Mouse (Mus musculus): ENCODE measurements around the gene Fam25c. TPM values are rescaled to one million over a fixed set of nuclear protein-coding genes. Genes with fewer than 3 reads are reported as not detected.
A peak's percentile ranks its signal among the peaks of the same experiment; 100 is the strongest.
"Not testable (repeated sequence)": the region's sequence is repeated elsewhere in the genome, so short reads cannot be mapped to it uniquely, and the experiment has no call there.

Fam25c gene
- polyA plus RNA-seq, 1 experiment: not detected

GRCm38 (mm10) chr14:34331886-34332285, 23.3 kb downstream of the Fam25c start:
- no peak for TF ChIP-seq CTCF (IDR thresholded peaks at IDR 0.05; ENCODE audit: control insufficient read depth, insufficient read depth, low read length)
- TF ChIP-seq POLR2A (IDR thresholded peaks at IDR 0.05; ENCODE audit: borderline replicate concordance, control insufficient read depth, low read depth, low read length): no peak
- Histone ChIP-seq H3K27ac (ENCODE audit: control insufficient read depth, insufficient read depth, low read depth, low read length, poor library complexity) (no peak overlapping the region), H3K4me1 (ENCODE audit: control insufficient read depth, insufficient read depth, low read length) (no peaks in the 10 kb centered on the region), H3K4me3 (replicated peaks; ENCODE audit: control insufficient read depth, low read depth, low read length) (no peak overlapping the region)
- 80% methylated on average over 3 of the region's 3 CpGs for WGBS

GRCm38 (mm10) chr14:34330657-34331158, 24.5 kb downstream of the Fam25c start:
- H3K4me3 ChIP-seq (replicated peaks; ENCODE audit: control insufficient read depth, low read depth, low read length): no peak overlapping the region
- TF ChIP-seq CTCF (IDR thresholded peaks at IDR 0.05; ENCODE audit: control insufficient read depth, insufficient read depth, low read length): no peak
- no peak for TF ChIP-seq POLR2A (IDR thresholded peaks at IDR 0.05; ENCODE audit: borderline replicate concordance, control insufficient read depth, low read depth, low read length)
- H3K27ac ChIP-seq (ENCODE audit: control insufficient read depth, insufficient read depth, low read depth, low read length, poor library complexity): no peak overlapping the region
- WGBS: 91% methylated on average over 9 of the region's 9 CpGs
- no peaks in the 10 kb centered on the region for H3K4me1 ChIP-seq (ENCODE audit: control insufficient read depth, insufficient read depth, low read length)

GRCm38 (mm10) chr14:34327618-34328017, 27.6 kb downstream of the Fam25c start:
- no peak overlapping the region for H3K4me3 ChIP-seq (replicated peaks; ENCODE audit: control insufficient read depth, low read depth, low read length)
- TF ChIP-seq CTCF (IDR thresholded peaks at IDR 0.05; ENCODE audit: control insufficient read depth, insufficient read depth, low read length) (no peak), POLR2A (IDR thresholded peaks at IDR 0.05; ENCODE audit: borderline replicate concordance, control insufficient read depth, low read depth, low read length) (no peak)
- WGBS: 30% methylated on average over 1 of the region's 1 CpGs
- no peak overlapping the region for H3K27ac ChIP-seq (ENCODE audit: control insufficient read depth, insufficient read depth, low read depth, low read length, poor library complexity)
- no peaks in the 10 kb centered on the region for H3K4me1 ChIP-seq (ENCODE audit: control insufficient read depth, insufficient read depth, low read length)

- no peaks in the 10 kb centered on the region for H3K4me1 ChIP-seq (ENCODE audit: control insufficient read depth, insufficient read depth, low read length)
- no peak overlapping the region for H3K27ac ChIP-seq (ENCODE audit: control insufficient read depth, insufficient read depth, low read depth, low read length, poor library complexity)
- WGBS: 62% methylated on average over 3 of the region's 3 CpGs
- TF ChIP-seq POLR2A (IDR thresholded peaks at IDR 0.05; ENCODE audit: borderline replicate concordance, control insufficient read depth, low read depth, low read length): no peak
- no peak for TF ChIP-seq CTCF (IDR thresholded peaks at IDR 0.05; ENCODE audit: control insufficient read depth, insufficient read depth, low read length)
- H3K4me3 ChIP-seq (replicated peaks; ENCODE audit: control insufficient read depth, low read depth, low read length): no peak overlapping the region
Observed at GRCm38 (mm10) chr14:34326606-34327005, 28.6 kb downstream of the Fam25c start.

GRCm38 (mm10) chr14:34323576-34324085, 31.6 kb downstream of the Fam25c start:
- Histone ChIP-seq H3K27ac (ENCODE audit: control insufficient read depth, insufficient read depth, low read depth, low read length, poor library complexity) (no peak overlapping the region), H3K4me3 (replicated peaks; ENCODE audit: control insufficient read depth, low read depth, low read length) (no peak overlapping the region), H3K4me1 (ENCODE audit: control insufficient read depth, insufficient read depth, low read length) (no peaks in the 10 kb centered on the region)
- 88% methylated on average over 5 of the region's 5 CpGs for WGBS
- TF ChIP-seq CTCF (IDR thresholded peaks at IDR 0.05; ENCODE audit: control insufficient read depth, insufficient read depth, low read length): no peak
- TF ChIP-seq POLR2A (IDR thresholded peaks at IDR 0.05; ENCODE audit: borderline replicate concordance, control insufficient read depth, low read depth, low read length): no peak

GRCm38 (mm10) chr14:34318113-34318512, 37.1 kb downstream of the Fam25c start:
- Histone ChIP-seq H3K27ac (ENCODE audit: control insufficient read depth, insufficient read depth, low read depth, low read length, poor library complexity) (no peak overlapping the region), H3K4me3 (replicated peaks; ENCODE audit: control insufficient read depth, low read depth, low read length) (no peak overlapping the region), H3K4me1 (ENCODE audit: control insufficient read depth, insufficient read depth, low read length) (peaks cover 2% of the 10 kb centered on the region)
- TF ChIP-seq POLR2A (IDR thresholded peaks at IDR 0.05; ENCODE audit: borderline replicate concordance, control insufficient read depth, low read depth, low read length) (no peak), CTCF (IDR thresholded peaks at IDR 0.05; ENCODE audit: control insufficient read depth, insufficient read depth, low read length) (no peak)

GRCm38 (mm10) chr14:34317431-34317830, 37.8 kb downstream of the Fam25c start:
- no peak overlapping the region for H3K27ac ChIP-seq (ENCODE audit: control insufficient read depth, insufficient read depth, low read depth, low read length, poor library complexity)
- 63% methylated on average over 3 of the region's 3 CpGs for WGBS
- TF ChIP-seq CTCF (IDR thresholded peaks at IDR 0.05; ENCODE audit: control insufficient read depth, insufficient read depth, low read length): no peak
- TF ChIP-seq POLR2A (IDR thresholded peaks at IDR 0.05; ENCODE audit: borderline replicate concordance, control insufficient read depth, low read depth, low read length): no peak

GRCm38 (mm10) chr14:34316346-34316745, 38.9 kb downstream of the Fam25c start:
- H3K4me1 ChIP-seq (ENCODE audit: control insufficient read depth, insufficient read depth, low read length): peaks cover 2% of the 10 kb centered on the region
- 76% methylated on average over 2 of the region's 2 CpGs for WGBS
- no peak overlapping the region for H3K27ac ChIP-seq (ENCODE audit: control insufficient read depth, insufficient read depth, low read depth, low read length, poor library complexity)
- H3K4me3 ChIP-seq (replicated peaks; ENCODE audit: control insufficient read depth, low read depth, low read length): no peak overlapping the region
- no peak for TF ChIP-seq POLR2A (IDR thresholded peaks at IDR 0.05; ENCODE audit: borderline replicate concordance, control insufficient read depth, low read depth, low read length)
- no peak for TF ChIP-seq CTCF (IDR thresholded peaks at IDR 0.05; ENCODE audit: control insufficient read depth, insufficient read depth, low read length)

More at GRCm38 (mm10) chr14:34317431-34317830, 37.8 kb downstream of the Fam25c start:
- peaks cover 2% of the 10 kb centered on the region for H3K4me1 ChIP-seq (ENCODE audit: control insufficient read depth, insufficient read depth, low read length)
- H3K4me3 ChIP-seq (replicated peaks; ENCODE audit: control insufficient read depth, low read depth, low read length): no peak overlapping the region

- H3K27ac ChIP-seq (ENCODE audit: control insufficient read depth, insufficient read depth, low read depth, low read length, poor library complexity): no peak overlapping the region
- TF ChIP-seq POLR2A (IDR thresholded peaks at IDR 0.05; ENCODE audit: borderline replicate concordance, control insufficient read depth, low read depth, low read length): no peak
- TF ChIP-seq CTCF (IDR thresholded peaks at IDR 0.05; ENCODE audit: control insufficient read depth, insufficient read depth, low read length): no peak
- no peak overlapping the region for H3K4me3 ChIP-seq (replicated peaks; ENCODE audit: control insufficient read depth, low read depth, low read length)
- peaks cover 2% of the 10 kb centered on the region for H3K4me1 ChIP-seq (ENCODE audit: control insufficient read depth, insufficient read depth, low read length)
- WGBS: 36% methylated on average over 3 of the region's 3 CpGs
Observed at GRCm38 (mm10) chr14:34314796-34315195, 40.4 kb downstream of the Fam25c start.

- peak overlapping the region; percentile 7 for H3K4me3 ChIP-seq (replicated peaks; ENCODE audit: control insufficient read depth, low read depth, low read length)
- not testable (repeated sequence) for H3K27ac ChIP-seq (ENCODE audit: control insufficient read depth, insufficient read depth, low read depth, low read length, poor library complexity); H3K4me1 ChIP-seq (ENCODE audit: control insufficient read depth, insufficient read depth, low read length)
- 37% methylated on average over 8 of the region's 8 CpGs for WGBS
Observed at GRCm38 (mm10) chr14:34314383-34314782, 40.9 kb downstream of the Fam25c start.

Data from bone marrow, adult 2 months (tissue).